Mouse (Mus musculus): Measurements from ENCODE around the gene Lrmda. TPM values are rescaled to one million over a fixed set of nuclear protein-coding genes. Genes with fewer than 3 reads are reported as not detected.

Lrmda gene
- polyA plus RNA-seq, 1 experiment from 2014 or later = not detected

- 51% methylated on average over 2 of the region's 2 CpGs for WGBS
- no peak overlapping the region for H3K27ac ChIP-seq (ENCODE audit: low read depth, low read length)
Measured at GRCm38 (mm10) chr14:22759216-22759615, 739.7 kb downstream of the Lrmda start.

GRCm38 (mm10) chr14:22759673-22760072 is 740.2 kb downstream of the Lrmda start:
- Histone ChIP-seq H3K4me1 (replicated peaks; ENCODE audit: control insufficient read depth, insufficient read depth, low read length) (no peaks in the 10 kb centered on the region), H3K27ac (ENCODE audit: low read depth, low read length) (no peak overlapping the region), H3K4me3 (ENCODE audit: low read depth, low read length) (no peak overlapping the region), H3K4me2 (ENCODE audit: low read depth, low read length, severe bottlenecking) (no peak overlapping the region), H3K9me3 (ENCODE audit: control insufficient read depth, low read length) (no peaks in the 10 kb centered on the region), H3K36me3 (ENCODE audit: control insufficient read depth, insufficient read depth, low read length) (no peaks in the 10 kb centered on the region), H3K27me3 (ENCODE audit: control insufficient read depth, insufficient read depth, low read length) (no peaks in the 10 kb centered on the region), H3K9ac (ENCODE audit: low read length) (no peak overlapping the region)
- DNase-seq (ENCODE audit: low spot score) = no peak
- no peak for ATAC-seq (replicated peaks; ENCODE audit: low FRiP score)

More at GRCm38 (mm10) chr14:22759216-22759615, 739.7 kb downstream of the Lrmda start:
- no peak for DNase-seq (ENCODE audit: low spot score)
- no peaks in the 10 kb centered on the region for H3K4me1 ChIP-seq (replicated peaks; ENCODE audit: control insufficient read depth, insufficient read depth, low read length)
- no peak overlapping the region for H3K4me2 ChIP-seq (ENCODE audit: low read depth, low read length, severe bottlenecking)
- H3K9me3 ChIP-seq (ENCODE audit: control insufficient read depth, low read length) = no peaks in the 10 kb centered on the region
- ATAC-seq (replicated peaks; ENCODE audit: low FRiP score) = no peak
- H3K36me3 ChIP-seq (ENCODE audit: control insufficient read depth, insufficient read depth, low read length) = no peaks in the 10 kb centered on the region
- H3K4me3 ChIP-seq (ENCODE audit: low read depth, low read length) = no peak overlapping the region
- no peaks in the 10 kb centered on the region for H3K27me3 ChIP-seq (ENCODE audit: control insufficient read depth, insufficient read depth, low read length)
- no peak overlapping the region for H3K9ac ChIP-seq (ENCODE audit: low read length)

GRCm38 (mm10) chr14:22760241-22761039 is 740.9 kb downstream of the Lrmda start:
- DNase-seq (ENCODE audit: low spot score) = no peak
- no peak overlapping the region for H3K4me2 ChIP-seq (ENCODE audit: low read depth, low read length, severe bottlenecking)

GRCm38 (mm10) chr14:22781709-22782108 is 762.2 kb downstream of the Lrmda start:
- WGBS = 83% methylated on average over 2 of the region's 2 CpGs
- Histone ChIP-seq H3K4me3 (ENCODE audit: low read depth, low read length) (no peak overlapping the region), H3K27ac (ENCODE audit: low read depth, low read length) (no peak overlapping the region), H3K9me3 (ENCODE audit: control insufficient read depth, low read length) (no peaks in the 10 kb centered on the region), H3K27me3 (ENCODE audit: control insufficient read depth, insufficient read depth, low read length) (no peaks in the 10 kb centered on the region), H3K4me2 (ENCODE audit: low read depth, low read length, severe bottlenecking) (no peak overlapping the region), H3K4me1 (replicated peaks; ENCODE audit: control insufficient read depth, insufficient read depth, low read length) (no peaks in the 10 kb centered on the region), H3K9ac (ENCODE audit: low read length) (no peak overlapping the region), H3K36me3 (ENCODE audit: control insufficient read depth, insufficient read depth, low read length) (no peaks in the 10 kb centered on the region)
- ATAC-seq (replicated peaks; ENCODE audit: low FRiP score) (no peak), DNase-seq (ENCODE audit: low spot score) (no peak)

More at GRCm38 (mm10) chr14:22760241-22761039, 740.9 kb downstream of the Lrmda start:
- Histone ChIP-seq H3K4me3 (ENCODE audit: low read depth, low read length) (no peak overlapping the region), H3K9me3 (ENCODE audit: control insufficient read depth, low read length) (no peaks in the 10 kb centered on the region), H3K9ac (ENCODE audit: low read length) (no peak overlapping the region), H3K4me1 (replicated peaks; ENCODE audit: control insufficient read depth, insufficient read depth, low read length) (no peaks in the 10 kb centered on the region), H3K27me3 (ENCODE audit: control insufficient read depth, insufficient read depth, low read length) (no peaks in the 10 kb centered on the region), H3K36me3 (ENCODE audit: control insufficient read depth, insufficient read depth, low read length) (no peaks in the 10 kb centered on the region), H3K27ac (ENCODE audit: low read depth, low read length) (no peak overlapping the region)
- ATAC-seq (replicated peaks; ENCODE audit: low FRiP score) = no peak
- WGBS = 85% methylated on average over 7 of the region's 7 CpGs

GRCm38 (mm10) chr14:22782365-22782764 is 762.9 kb downstream of the Lrmda start:
- ATAC-seq (replicated peaks; ENCODE audit: low FRiP score) = no peak
- 56% methylated on average over 2 of the region's 2 CpGs for WGBS
- Histone ChIP-seq H3K4me3 (ENCODE audit: low read depth, low read length) (no peak overlapping the region), H3K4me2 (ENCODE audit: low read depth, low read length, severe bottlenecking) (no peak overlapping the region), H3K4me1 (replicated peaks; ENCODE audit: control insufficient read depth, insufficient read depth, low read length) (no peaks in the 10 kb centered on the region), H3K9ac (ENCODE audit: low read length) (no peak overlapping the region), H3K27ac (ENCODE audit: low read depth, low read length) (no peak overlapping the region), H3K36me3 (ENCODE audit: control insufficient read depth, insufficient read depth, low read length) (no peaks in the 10 kb centered on the region), H3K27me3 (ENCODE audit: control insufficient read depth, insufficient read depth, low read length) (no peaks in the 10 kb centered on the region), H3K9me3 (ENCODE audit: control insufficient read depth, low read length) (no peaks in the 10 kb centered on the region)
- DNase-seq (ENCODE audit: low spot score) = no peak

- ATAC-seq (replicated peaks; ENCODE audit: low FRiP score) (no peak), DNase-seq (ENCODE audit: low spot score) (no peak)
- WGBS = 69% methylated on average over 15 of the region's 15 CpGs
- H3K27me3 ChIP-seq (ENCODE audit: control insufficient read depth, insufficient read depth, low read length) = no peaks in the 10 kb centered on the region
- H3K27ac ChIP-seq (ENCODE audit: low read depth, low read length) = no peak overlapping the region
- no peak overlapping the region for H3K4me3 ChIP-seq (ENCODE audit: low read depth, low read length)
- H3K36me3 ChIP-seq (ENCODE audit: control insufficient read depth, insufficient read depth, low read length) = no peaks in the 10 kb centered on the region
- H3K4me1 ChIP-seq (replicated peaks; ENCODE audit: control insufficient read depth, insufficient read depth, low read length) = no peaks in the 10 kb centered on the region
- H3K9me3 ChIP-seq (ENCODE audit: control insufficient read depth, low read length) = no peaks in the 10 kb centered on the region
- no peak overlapping the region for H3K4me2 ChIP-seq (ENCODE audit: low read depth, low read length, severe bottlenecking)
- H3K9ac ChIP-seq (ENCODE audit: low read length) = no peak overlapping the region
Measured at GRCm38 (mm10) chr14:22783211-22784161, 764.0 kb downstream of the Lrmda start.

- Histone ChIP-seq H3K27ac (ENCODE audit: low read depth, low read length) (no peak overlapping the region), H3K4me3 (ENCODE audit: low read depth, low read length) (no peak overlapping the region), H3K4me1 (replicated peaks; ENCODE audit: control insufficient read depth, insufficient read depth, low read length) (no peaks in the 10 kb centered on the region), H3K4me2 (ENCODE audit: low read depth, low read length, severe bottlenecking) (no peak overlapping the region), H3K9me3 (ENCODE audit: control insufficient read depth, low read length) (no peaks in the 10 kb centered on the region), H3K36me3 (ENCODE audit: control insufficient read depth, insufficient read depth, low read length) (no peaks in the 10 kb centered on the region), H3K27me3 (ENCODE audit: control insufficient read depth, insufficient read depth, low read length) (no peaks in the 10 kb centered on the region), H3K9ac (ENCODE audit: low read length) (no peak overlapping the region)
- WGBS = 84% methylated on average over 4 of the region's 4 CpGs
- ATAC-seq (replicated peaks; ENCODE audit: low FRiP score) = no peak
- DNase-seq (ENCODE audit: low spot score) = no peak
Measured at GRCm38 (mm10) chr14:22800020-22800419, 780.5 kb downstream of the Lrmda start.

- WGBS = 71% methylated on average over 13 of the region's 13 CpGs
- no peak overlapping the region for H3K27ac ChIP-seq (ENCODE audit: low read depth, low read length)
Measured at GRCm38 (mm10) chr14:22800871-22801636, 781.5 kb downstream of the Lrmda start.

More at GRCm38 (mm10) chr14:22800871-22801636, 781.5 kb downstream of the Lrmda start:
- H3K4me2 ChIP-seq (ENCODE audit: low read depth, low read length, severe bottlenecking) = no peak overlapping the region
- H3K4me3 ChIP-seq (ENCODE audit: low read depth, low read length) = no peak overlapping the region
- no peaks in the 10 kb centered on the region for H3K9me3 ChIP-seq (ENCODE audit: control insufficient read depth, low read length)
- H3K27me3 ChIP-seq (ENCODE audit: control insufficient read depth, insufficient read depth, low read length) = no peaks in the 10 kb centered on the region; the same call in 1 of the 2 replicates
- H3K4me1 ChIP-seq (replicated peaks; ENCODE audit: control insufficient read depth, insufficient read depth, low read length) = no peaks in the 10 kb centered on the region
- ATAC-seq (replicated peaks; ENCODE audit: low FRiP score) = no peak
- H3K36me3 ChIP-seq (ENCODE audit: control insufficient read depth, insufficient read depth, low read length) = no peaks in the 10 kb centered on the region
- DNase-seq (ENCODE audit: low spot score) = no peak
- H3K9ac ChIP-seq (ENCODE audit: low read length) = no peak overlapping the region
